Mouse (Mus musculus): ENCODE measurements at regions not wholly inside any gene's neighbourhood (a gene's known extent, or its start where the extent isn't known, plus 50 kb on each side); places are given as distances from the start of the nearest gene placed in this dataset.
A peak's percentile ranks its signal among the peaks of the same experiment; 100 is the strongest.

GRCm38 (mm10) chr8:91990952-91991351 is 189.1 kb upstream of the Irx3 start:
- intact Hi-C loops (cut with DNase I), result loop anchor here (2.0 kb wide), 2 partner anchors 18 to 24 kb away; no protein-coding TSS in a partner anchor
- Histone ChIP-seq H3K79me2 (replicated peaks; ENCODE audit: control insufficient read depth, insufficient read depth, low read length) (no peaks in the 10 kb centered on the region), H3K4me3 (no peak overlapping the region), H3K27ac (peak overlapping the region; percentile 65), H3K4me1 (ENCODE audit: control insufficient read depth, insufficient read depth, low read length) (peaks cover 8% of the 10 kb centered on the region), H3K36me3 (ENCODE audit: control insufficient read depth, insufficient read depth, low read length) (peaks cover 8% of the 10 kb centered on the region), H3K9ac (ENCODE audit: low read depth, low read length) (peak overlapping the region; percentile 47), H3K27me3 (ENCODE audit: control insufficient read depth, insufficient read depth, low read length) (no peaks in the 10 kb centered on the region)
- DNase-seq, result peak in 1 of 2 experiments; percentile 16
- WGBS, result 20% methylated on average over 5 of the region's 5 CpGs
- TF ChIP-seq EP300 (IDR thresholded peaks at IDR 0.05; ENCODE audit: insufficient read depth, low read depth, low read length), result no peak
- no peak for TF ChIP-seq CTCF (IDR thresholded peaks at IDR 0.05)
- TF ChIP-seq POLR2A (IDR thresholded peaks at IDR 0.05; ENCODE audit: insufficient read depth, low read depth, low read length), result no peak

- H3K36me3 ChIP-seq (ENCODE audit: control insufficient read depth, insufficient read depth, low read length), result peaks cover 8% of the 10 kb centered on the region
- H3K4me3 ChIP-seq, result no peak overlapping the region
- intact Hi-C loops (cut with DNase I), result loop anchor here (2.0 kb wide), 2 partner anchors 19 to 23 kb away; no protein-coding TSS in a partner anchor
- no peaks in the 10 kb centered on the region for H3K79me2 ChIP-seq (replicated peaks; ENCODE audit: control insufficient read depth, insufficient read depth, low read length)
- peak in 1 of 2 experiments; percentile 38 for DNase-seq
- H3K4me1 ChIP-seq (ENCODE audit: control insufficient read depth, insufficient read depth, low read length), result peaks cover 8% of the 10 kb centered on the region
- peak overlapping the region; percentile 59 for H3K27ac ChIP-seq
- no peaks in the 10 kb centered on the region for H3K27me3 ChIP-seq (ENCODE audit: control insufficient read depth, insufficient read depth, low read length)
- H3K9ac ChIP-seq (ENCODE audit: low read depth, low read length), result no peak overlapping the region
- 46% methylated on average over 3 of the region's 3 CpGs for WGBS
- no peak for TF ChIP-seq CTCF (IDR thresholded peaks at IDR 0.05)
- TF ChIP-seq EP300 (IDR thresholded peaks at IDR 0.05; ENCODE audit: insufficient read depth, low read depth, low read length), result peak; percentile 70; the same call in 1 of the 2 replicates
These were observed 188.2 kb upstream of the Irx3 start for GRCm38 (mm10) chr8:91990048-91990447.

DNA sequence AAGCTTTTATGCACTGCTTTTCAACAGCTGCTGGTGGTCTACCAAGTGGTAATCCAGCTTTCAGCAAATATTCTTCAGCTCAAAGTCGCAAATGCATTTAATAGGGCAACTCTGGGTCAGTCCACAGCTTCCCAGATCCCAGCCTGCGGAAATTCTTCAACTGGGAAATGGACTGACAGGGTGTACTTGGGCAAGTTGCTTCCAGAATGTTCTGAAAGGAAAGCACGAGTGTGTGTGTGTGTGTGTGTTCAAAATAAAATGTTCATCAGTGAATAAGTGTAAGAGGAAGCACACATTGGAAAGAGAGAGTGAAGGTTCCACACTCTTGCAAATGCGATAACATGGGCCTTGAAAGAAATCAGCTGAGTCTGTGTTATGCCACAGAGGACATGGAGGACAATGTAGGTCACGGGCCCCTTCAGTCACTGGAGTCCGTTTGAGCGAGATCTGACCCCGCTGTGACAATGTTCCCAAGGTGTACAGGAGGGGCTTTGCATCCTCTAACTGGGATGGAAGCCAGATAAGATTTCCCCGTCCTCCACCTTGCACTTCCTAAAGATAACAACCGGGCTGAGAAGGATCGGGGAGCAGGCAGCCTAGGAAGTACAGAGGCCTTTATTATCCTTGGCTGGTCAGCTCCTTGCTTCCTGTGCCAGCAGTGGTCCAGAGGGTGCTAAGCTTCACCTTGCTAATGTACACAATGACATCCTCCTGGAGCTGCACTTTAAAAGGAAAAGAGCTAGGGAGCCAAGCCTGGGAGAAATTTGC is 187.2 kb upstream of the Irx3 start:
- WGBS, result 35% methylated on average over 11 of the region's 11 CpGs
- intact Hi-C loops (cut with DNase I), result loop anchor here (5.0 kb wide), 1 partner anchor 187 kb away; the partner anchor contains the start of gene Irx3
- Histone ChIP-seq H3K27ac (peak overlapping the region; percentile 36), H3K9ac (ENCODE audit: low read depth, low read length) (no peak overlapping the region), H3K4me3 (no peak overlapping the region), H3K4me1 (ENCODE audit: control insufficient read depth, insufficient read depth, low read length) (peaks cover 8% of the 10 kb centered on the region), H3K36me3 (ENCODE audit: control insufficient read depth, insufficient read depth, low read length) (peaks cover 8% of the 10 kb centered on the region), H3K79me2 (replicated peaks; ENCODE audit: control insufficient read depth, insufficient read depth, low read length) (no peaks in the 10 kb centered on the region), H3K27me3 (ENCODE audit: control insufficient read depth, insufficient read depth, low read length) (no peaks in the 10 kb centered on the region)
- peak in 1 of 2 experiments; percentile 38 for DNase-seq
- TF ChIP-seq EP300 (IDR thresholded peaks at IDR 0.05; ENCODE audit: insufficient read depth, low read depth, low read length) (peak; percentile 36; the same call in 1 of the 2 replicates), POLR2A (IDR thresholded peaks at IDR 0.05; ENCODE audit: insufficient read depth, low read depth, low read length) (no peak), CTCF (IDR thresholded peaks at IDR 0.05) (no peak)

DNA sequence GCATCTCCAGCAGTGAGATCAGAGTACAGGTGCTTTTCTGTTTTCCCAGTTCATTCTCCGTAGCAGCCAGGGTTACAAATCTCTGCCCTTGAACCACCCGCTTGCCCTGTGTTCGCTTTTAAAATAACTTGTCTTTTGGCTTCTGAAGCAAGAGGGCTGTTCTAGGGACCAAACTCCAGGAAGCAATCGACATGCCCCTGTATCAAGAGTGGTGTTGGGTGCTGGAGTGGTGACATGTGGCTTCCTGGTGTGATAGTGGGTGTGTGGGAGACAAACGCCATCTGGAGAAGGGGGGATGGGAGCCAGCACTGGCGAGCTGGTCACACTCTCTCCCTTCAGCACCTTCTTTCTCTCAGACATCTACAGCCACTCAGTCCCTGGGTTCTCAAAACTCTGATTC is 186.0 kb upstream of the Irx3 start:
- intact Hi-C loops (cut with DNase I), result loop anchor here (5.0 kb wide), 1 partner anchor 186 kb away; the partner anchor contains the start of gene Irx3
- no peak overlapping the region for H3K4me3 ChIP-seq
- peak; percentile 45 to 77 for DNase-seq
- WGBS, result 27% methylated on average over 6 of the region's 6 CpGs
- TF ChIP-seq EP300 (IDR thresholded peaks at IDR 0.05; ENCODE audit: insufficient read depth, low read depth, low read length) (peak; percentile 100), POLR2A (IDR thresholded peaks at IDR 0.05; ENCODE audit: insufficient read depth, low read depth, low read length) (peak; percentile 51), CTCF (IDR thresholded peaks at IDR 0.05) (no peak)
- peaks cover 8% of the 10 kb centered on the region for H3K4me1 ChIP-seq (ENCODE audit: control insufficient read depth, insufficient read depth, low read length)
- H3K9ac ChIP-seq (ENCODE audit: low read depth, low read length), result no peak overlapping the region
- H3K27me3 ChIP-seq (ENCODE audit: control insufficient read depth, insufficient read depth, low read length), result no peaks in the 10 kb centered on the region
- peaks cover 8% of the 10 kb centered on the region for H3K36me3 ChIP-seq (ENCODE audit: control insufficient read depth, insufficient read depth, low read length)
- H3K27ac ChIP-seq, result peak overlapping the region; percentile 52
- H3K79me2 ChIP-seq (replicated peaks; ENCODE audit: control insufficient read depth, insufficient read depth, low read length), result no peaks in the 10 kb centered on the region

- TF ChIP-seq EP300 (IDR thresholded peaks at IDR 0.05; ENCODE audit: insufficient read depth, low read depth, low read length) (no peak), CTCF (IDR thresholded peaks at IDR 0.05) (no peak), POLR2A (IDR thresholded peaks at IDR 0.05; ENCODE audit: insufficient read depth, low read depth, low read length) (no peak)
- DNase-seq, result no peak
- peaks cover 4% of the 10 kb centered on the region for H3K36me3 ChIP-seq (ENCODE audit: control insufficient read depth, insufficient read depth, low read length)
- H3K27me3 ChIP-seq (ENCODE audit: control insufficient read depth, insufficient read depth, low read length), result no peaks in the 10 kb centered on the region
- H3K9ac ChIP-seq (ENCODE audit: low read depth, low read length), result no peak overlapping the region
- no peaks in the 10 kb centered on the region for H3K79me2 ChIP-seq (replicated peaks; ENCODE audit: control insufficient read depth, insufficient read depth, low read length)
- no peaks in the 10 kb centered on the region; the same call in 1 of the 2 replicates for H3K4me1 ChIP-seq (ENCODE audit: control insufficient read depth, insufficient read depth, low read length)
- no peak overlapping the region for H3K27ac ChIP-seq
- H3K4me3 ChIP-seq, result no peak overlapping the region
- WGBS, result 74% methylated on average over 2 of the region's 2 CpGs
- intact Hi-C loops (cut with DNase I), result no loop called here
These were observed 181.3 kb upstream of the Irx3 start for GRCm38 (mm10) chr8:91983171-91983570.
